Mouse (Mus musculus): Measurements from ENCODE around the gene Hopx. TPM values are rescaled to one million over a fixed set of nuclear protein-coding genes. Genes with fewer than 3 reads are reported as not detected.

Hopx gene
- polyA plus RNA-seq, 1 experiment from 2014 or later: 26.6 TPM

DNA sequence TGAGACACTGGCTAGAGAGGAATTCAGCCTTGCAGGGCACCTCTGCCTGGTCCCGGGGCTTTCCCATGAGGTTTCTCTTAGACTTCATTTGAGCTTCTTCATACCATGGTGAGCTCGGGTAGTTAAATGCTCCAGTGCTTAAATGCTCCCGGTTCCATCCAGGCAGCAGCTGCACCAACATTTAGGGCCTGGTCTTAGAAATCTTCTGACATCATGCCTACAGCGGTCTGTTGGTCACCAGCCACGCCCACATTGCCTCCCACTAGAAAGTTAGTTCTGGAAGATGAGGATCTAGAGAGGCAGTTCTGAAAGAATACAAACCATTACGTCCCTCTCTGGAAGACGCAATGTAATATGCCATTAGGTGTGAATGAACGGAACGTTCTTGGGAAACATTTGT is 8.7 kb upstream of the Hopx start:
- no peak for TF ChIP-seq CTCF (IDR thresholded peaks at IDR 0.05; ENCODE audit: low read depth)
- no peak for TF ChIP-seq EP300 (optimal IDR thresholded peaks at IDR 0.05)
- Histone ChIP-seq H3K36me3 (ENCODE audit: control insufficient read depth, insufficient read depth, low read length) (no peaks in the 10 kb centered on the region), H3K4me3 (ENCODE audit: low read depth, low read length) (no peak overlapping the region), H3K27me3 (ENCODE audit: control insufficient read depth, insufficient read depth, low read length) (no peaks in the 10 kb centered on the region), H3K27ac (replicated peaks) (no peak overlapping the region), H3K4me2 (replicated peaks; ENCODE audit: low read depth) (no peak overlapping the region), H3K9ac (ENCODE audit: low read length) (no peak overlapping the region), H3K4me1 (replicated peaks; ENCODE audit: control insufficient read depth, insufficient read depth) (no peaks in the 10 kb centered on the region), H3K9me3 (ENCODE audit: control insufficient read depth, low read length) (no peaks in the 10 kb centered on the region)
- ATAC-seq (ENCODE audit: low FRiP score, low TSS enrichment) (no peak), DNase-seq (ENCODE audit: low spot score) (no peak)
- 79% methylated on average over 9 of the region's 9 CpGs for WGBS

GRCm38 (mm10) chr5:77122254-77123192 is 7.6 kb upstream of the Hopx start:
- H3K4me3 ChIP-seq (ENCODE audit: low read depth, low read length): no peak overlapping the region
- no peak for TF ChIP-seq EP300 (optimal IDR thresholded peaks at IDR 0.05)
- no peak for TF ChIP-seq CTCF (IDR thresholded peaks at IDR 0.05; ENCODE audit: low read depth)
- H3K4me1 ChIP-seq (replicated peaks; ENCODE audit: control insufficient read depth, insufficient read depth): no peaks in the 10 kb centered on the region
- WGBS: 20% methylated on average over 20 of the region's 20 CpGs
- peak overlapping the region; percentile 74 for H3K27ac ChIP-seq (replicated peaks)
- no peak overlapping the region for H3K4me2 ChIP-seq (replicated peaks; ENCODE audit: low read depth)
- H3K27me3 ChIP-seq (ENCODE audit: control insufficient read depth, insufficient read depth, low read length): no peaks in the 10 kb centered on the region
- ATAC-seq (ENCODE audit: low FRiP score, low TSS enrichment) (no peak), DNase-seq (ENCODE audit: low spot score) (no peak)
- no peaks in the 10 kb centered on the region for H3K36me3 ChIP-seq (ENCODE audit: control insufficient read depth, insufficient read depth, low read length)
- H3K9ac ChIP-seq (ENCODE audit: low read length): no peak overlapping the region
- H3K9me3 ChIP-seq (ENCODE audit: control insufficient read depth, low read length): no peaks in the 10 kb centered on the region

GRCm38 (mm10) chr5:77120701-77121100 is 5.8 kb upstream of the Hopx start:
- Histone ChIP-seq H3K36me3 (ENCODE audit: control insufficient read depth, insufficient read depth, low read length) (no peaks in the 10 kb centered on the region), H3K9me3 (ENCODE audit: control insufficient read depth, low read length) (no peaks in the 10 kb centered on the region), H3K27ac (replicated peaks) (no peak overlapping the region), H3K9ac (ENCODE audit: low read length) (no peak overlapping the region), H3K4me2 (replicated peaks; ENCODE audit: low read depth) (no peak overlapping the region), H3K4me1 (replicated peaks; ENCODE audit: control insufficient read depth, insufficient read depth) (no peaks in the 10 kb centered on the region; the same call in 1 of the 2 replicates), H3K4me3 (ENCODE audit: low read depth, low read length) (no peak overlapping the region), H3K27me3 (ENCODE audit: control insufficient read depth, insufficient read depth, low read length) (no peaks in the 10 kb centered on the region)
- no peak for ATAC-seq (ENCODE audit: low FRiP score, low TSS enrichment)
- TF ChIP-seq EP300 (optimal IDR thresholded peaks at IDR 0.05) (no peak), CTCF (IDR thresholded peaks at IDR 0.05; ENCODE audit: low read depth) (no peak)
- no peak for DNase-seq (ENCODE audit: low spot score)
- 88% methylated on average over 7 of the region's 7 CpGs for WGBS

DNA sequence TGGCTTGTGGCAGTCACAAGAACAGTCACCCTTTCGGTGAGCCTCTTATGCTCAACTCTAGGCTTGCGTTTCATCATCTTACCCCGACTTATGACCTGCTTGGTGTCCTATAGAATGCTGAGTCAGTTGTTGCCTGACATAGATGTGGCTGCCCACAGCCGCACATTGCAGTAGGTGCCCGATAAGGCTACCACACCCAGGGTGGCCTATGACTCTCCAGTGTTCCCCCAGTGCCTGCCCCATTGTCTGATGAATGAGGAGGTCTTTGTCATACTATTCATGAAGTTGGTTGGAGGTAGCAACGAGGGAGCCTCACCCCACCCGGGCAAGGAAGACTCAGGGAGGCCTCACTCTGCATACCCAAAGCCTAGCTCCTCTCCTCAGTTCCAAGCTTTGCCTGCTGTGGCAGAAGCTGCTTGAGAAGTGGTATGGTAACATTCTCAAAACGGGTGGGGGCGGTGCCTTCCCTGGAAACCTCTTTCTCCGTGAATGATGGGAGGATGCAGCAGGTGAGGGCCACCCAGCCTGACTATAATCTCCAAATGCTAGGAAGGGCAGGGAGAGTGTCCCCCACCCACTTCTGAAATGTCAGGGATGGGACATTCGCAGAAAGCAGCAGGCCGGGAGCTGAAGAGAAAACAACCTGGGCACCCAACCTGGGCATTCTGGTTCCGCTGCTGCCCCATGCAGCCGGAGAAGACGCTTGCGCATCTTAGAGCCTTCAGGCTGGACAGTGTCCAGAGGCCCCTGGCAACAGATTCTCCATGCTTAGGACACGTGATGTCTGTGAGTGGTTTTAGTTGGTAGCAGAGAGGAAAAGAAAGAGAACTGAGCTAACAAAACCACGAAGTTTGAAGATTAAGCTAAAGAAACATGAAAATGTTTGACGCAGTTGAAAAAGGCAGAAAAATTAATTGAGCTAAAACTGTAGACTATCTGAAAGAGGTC is 4.8 kb upstream of the Hopx start:
- no peak overlapping the region for H3K4me2 ChIP-seq (replicated peaks; ENCODE audit: low read depth)
- TF ChIP-seq EP300 (optimal IDR thresholded peaks at IDR 0.05) (no peak), CTCF (IDR thresholded peaks at IDR 0.05; ENCODE audit: low read depth) (no peak)
- DNase-seq (ENCODE audit: low spot score): no peak
- WGBS: 77% methylated on average over 19 of the region's 19 CpGs
- 0 out of 2 replicates have a peak overlapping the region, but pooled peaks have one; percentile 35 for H3K27ac ChIP-seq (replicated peaks)
- H3K27me3 ChIP-seq (ENCODE audit: control insufficient read depth, insufficient read depth, low read length): no peaks in the 10 kb centered on the region
- no peaks in the 10 kb centered on the region for H3K36me3 ChIP-seq (ENCODE audit: control insufficient read depth, insufficient read depth, low read length)
- H3K9ac ChIP-seq (ENCODE audit: low read length): no peak overlapping the region
- no peak overlapping the region for H3K4me3 ChIP-seq (ENCODE audit: low read depth, low read length)
- no peaks in the 10 kb centered on the region; the same call in 1 of the 2 replicates for H3K4me1 ChIP-seq (replicated peaks; ENCODE audit: control insufficient read depth, insufficient read depth)
- ATAC-seq (ENCODE audit: low FRiP score, low TSS enrichment): no peak
- no peaks in the 10 kb centered on the region for H3K9me3 ChIP-seq (ENCODE audit: control insufficient read depth, low read length)

GRCm38 (mm10) chr5:77115732-77116131 is 811 bp upstream of the Hopx start:
- Histone ChIP-seq H3K4me1 (replicated peaks; ENCODE audit: control insufficient read depth, insufficient read depth) (no peaks in the 10 kb centered on the region; the same call in 1 of the 2 replicates), H3K4me3 (ENCODE audit: low read depth, low read length) (no peak overlapping the region), H3K27ac (replicated peaks) (peak overlapping the region; percentile 69), H3K27me3 (ENCODE audit: control insufficient read depth, insufficient read depth, low read length) (no peaks in the 10 kb centered on the region), H3K4me2 (replicated peaks; ENCODE audit: low read depth) (no peak overlapping the region), H3K36me3 (ENCODE audit: control insufficient read depth, insufficient read depth, low read length) (no peaks in the 10 kb centered on the region), H3K9ac (ENCODE audit: low read length) (no peak overlapping the region), H3K9me3 (ENCODE audit: control insufficient read depth, low read length) (no peaks in the 10 kb centered on the region)
- no peak for DNase-seq (ENCODE audit: low spot score)
- WGBS: 77% methylated on average over 9 of the region's 9 CpGs
- no peak for ATAC-seq (ENCODE audit: low FRiP score, low TSS enrichment)
- no peak for TF ChIP-seq CTCF (IDR thresholded peaks at IDR 0.05; ENCODE audit: low read depth)
- no peak for TF ChIP-seq EP300 (optimal IDR thresholded peaks at IDR 0.05)

Measured in stomach, postnatal 0 days (tissue).